13 mouse cellular contexts compared by ENCODE assay signal in the genomic region with DNA sequence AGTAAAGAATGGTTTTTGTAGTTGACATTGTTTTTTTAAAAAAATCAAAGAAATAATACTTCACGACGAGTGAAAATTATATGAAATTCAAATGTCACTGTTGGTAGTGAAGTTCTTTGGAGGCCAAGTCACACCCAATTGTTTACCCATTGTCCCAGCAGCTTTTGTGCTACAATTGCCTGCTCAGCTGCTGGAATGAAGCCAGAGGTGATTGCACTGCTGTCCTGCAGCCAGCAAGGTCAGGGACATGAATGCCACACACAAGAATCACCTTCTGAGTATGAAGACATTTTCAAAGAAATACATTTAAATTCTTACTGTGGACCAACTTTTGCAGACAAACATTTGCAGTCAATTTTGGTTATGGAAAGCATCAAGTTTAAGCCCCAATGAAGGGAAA.
DNase-seq lines count a peak whose midpoint lies in the region; ATAC-seq and TF ChIP-seq lines count a peak whose summit lies in the region.
"Had no signal": no experiment of that assay in that cellular context is flagged by ENCODE, and none has a peak within 500 bp of the region (broad histone marks: within the 10 kb centered on the region; RNA-seq: fewer than 3 reads in every experiment).

No protein-coding gene starts in this region.

- no peak overlapping the region for H3K9ac ChIP-seq in lung, embryonic 14.5 days
- H3K9ac ChIP-seq: hindbrain, embryonic 13.5 days; midbrain, embryonic 12.5 days; neural tube, embryonic 12.5 days had no signal

- TF ChIP-seq CTCF in lung, embryonic 14.5 days (IDR thresholded peaks at IDR 0.05; ENCODE audit: low read depth): no peak

- intact Hi-C loops in left cerebral cortex, postnatal 14 days (cut with DNase I): no loop called here

- H3K4me1 ChIP-seq in lung, embryonic 14.5 days (ENCODE audit: insufficient read depth): no peaks in the 10 kb centered on the region
- H3K4me1 ChIP-seq: embryonic facial prominence, embryonic 10.5 days; hindbrain, embryonic 13.5 days; midbrain, embryonic 12.5 days; neural tube, embryonic 12.5 days had no signal

- H3K27ac ChIP-seq in lung, embryonic 14.5 days (ENCODE audit: low read depth): no peak overlapping the region
- H3K27ac ChIP-seq: embryonic facial prominence, embryonic 10.5 days; hindbrain, embryonic 13.5 days; midbrain, embryonic 12.5 days; neural tube, embryonic 12.5 days had no signal

- no peaks in the 10 kb centered on the region for H3K9me3 ChIP-seq in lung, embryonic 14.5 days (ENCODE audit: low read depth, low read length)
- H3K9me3 ChIP-seq: embryonic facial prominence, embryonic 10.5 days; hindbrain, embryonic 13.5 days; midbrain, embryonic 12.5 days; neural tube, embryonic 12.5 days had no signal

- no peak overlapping the region for H3K4me3 ChIP-seq in lung, embryonic 14.5 days (ENCODE audit: low read depth, low read length)
- H3K4me3 ChIP-seq: embryonic facial prominence, embryonic 10.5 days; hindbrain, embryonic 13.5 days; midbrain, embryonic 12.5 days; neural tube, embryonic 12.5 days had no signal

- no peak overlapping the region for H3K4me2 ChIP-seq in lung, embryonic 14.5 days
- H3K4me2 ChIP-seq: hindbrain, embryonic 13.5 days; midbrain, embryonic 12.5 days; neural tube, embryonic 12.5 days had no signal

- H3K27me3 ChIP-seq in lung, embryonic 14.5 days (ENCODE audit: insufficient read depth, low read length): no peaks in the 10 kb centered on the region
- H3K27me3 ChIP-seq: hindbrain, embryonic 13.5 days; midbrain, embryonic 12.5 days; neural tube, embryonic 12.5 days had no signal

- peak; percentile 23 to 40 for DNase-seq in cerebellum, postnatal 10 days
- DNase-seq in cerebellum, adult 8-10 months: no peak
- DNase-seq in lung, embryonic 14.5 days: peak; percentile 26
- no peak for DNase-seq in lung, postnatal 25 days (ENCODE audit: low spot score)
- peak; percentile 75 for DNase-seq in adrenal gland, postnatal 25 days
- DNase-seq in kidney, postnatal 14 days: peak; percentile 49
- DNase-seq in neural tube, embryonic 10.5 days (ENCODE audit: extremely low spot score, low spot score): no peak
- no peak for DNase-seq in left cerebral cortex, postnatal 14 days (ENCODE audit: low spot score in 2 of 2)
- DNase-seq: cerebellum, adult 11 months had no signal

- no peaks in the 10 kb centered on the region for H3K36me3 ChIP-seq in lung, embryonic 14.5 days (ENCODE audit: insufficient read depth)
- H3K36me3 ChIP-seq: embryonic facial prominence, embryonic 10.5 days; hindbrain, embryonic 13.5 days; midbrain, embryonic 12.5 days; neural tube, embryonic 12.5 days had no signal

- WGBS in lung, embryonic 14.5 days: 60% methylated on average over 2 of the region's 2 CpGs

- no peak for ATAC-seq in lung, embryonic 14.5 days (ENCODE audit: insufficient read depth)

Comparison
In these comparisons a context has a peak if more than half of its experiments do, and no peak if none do; other contexts are left out.
1. DNase-seq: peak in cerebellum, postnatal 10 days (2 of 2), lung, embryonic 14.5 days (single experiment), adrenal gland, postnatal 25 days (single experiment) and kidney, postnatal 14 days (single experiment); none in cerebellum, adult 8-10 months (single experiment), lung, postnatal 25 days (single experiment), neural tube, embryonic 10.5 days (single experiment) and left cerebral cortex, postnatal 14 days (0 of 2).